Mouse (Mus musculus): ENCODE results near the gene Axin2.
A peak's percentile ranks its signal among the peaks of the same experiment; 100 is the strongest.

Axin2 gene

DNA sequence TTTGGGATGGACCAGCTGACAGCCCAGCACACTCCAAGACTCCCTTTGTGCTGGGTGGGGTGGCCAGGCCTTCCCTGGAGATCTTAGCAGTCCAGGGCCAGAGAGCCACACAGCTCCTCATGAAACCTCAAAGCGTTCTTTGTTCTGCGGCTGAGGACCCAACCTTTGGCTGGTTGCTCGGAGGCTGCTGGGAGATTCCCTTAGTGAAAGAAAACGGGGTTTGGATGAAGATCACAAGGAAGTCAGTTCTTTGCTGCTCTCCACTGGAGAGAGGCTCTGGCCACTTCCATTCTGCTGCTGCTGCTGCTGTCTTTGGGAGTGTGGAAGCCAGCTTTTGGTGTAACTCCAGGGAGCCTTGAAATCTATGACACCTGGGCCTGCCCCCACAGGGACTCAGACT is 53.3 kb downstream of the Axin2 start:
- no peak for DNase-seq (ENCODE audit: low spot score in 2 of 2)

DNA sequence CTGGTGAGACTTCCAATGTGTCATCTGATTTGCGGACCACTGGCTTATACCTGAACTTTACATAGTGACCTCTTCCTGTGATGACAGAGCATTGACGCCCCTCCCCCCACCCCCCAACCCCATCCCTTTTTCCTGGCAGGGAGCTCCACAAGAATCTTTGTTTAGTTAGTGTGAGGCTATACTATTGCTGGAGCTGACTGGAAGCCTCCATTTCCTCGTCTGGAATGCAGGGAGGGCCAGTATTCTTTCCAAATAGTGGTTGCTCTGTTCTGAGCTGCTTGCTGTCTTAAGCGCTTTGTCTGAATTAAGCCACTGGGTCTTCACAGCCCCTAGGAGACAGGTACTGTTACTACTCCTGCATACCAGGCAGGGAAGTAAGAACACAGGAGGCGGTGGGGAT is 53.7 kb downstream of the Axin2 start:
- no peak for DNase-seq (ENCODE audit: low spot score in 2 of 2)

DNA sequence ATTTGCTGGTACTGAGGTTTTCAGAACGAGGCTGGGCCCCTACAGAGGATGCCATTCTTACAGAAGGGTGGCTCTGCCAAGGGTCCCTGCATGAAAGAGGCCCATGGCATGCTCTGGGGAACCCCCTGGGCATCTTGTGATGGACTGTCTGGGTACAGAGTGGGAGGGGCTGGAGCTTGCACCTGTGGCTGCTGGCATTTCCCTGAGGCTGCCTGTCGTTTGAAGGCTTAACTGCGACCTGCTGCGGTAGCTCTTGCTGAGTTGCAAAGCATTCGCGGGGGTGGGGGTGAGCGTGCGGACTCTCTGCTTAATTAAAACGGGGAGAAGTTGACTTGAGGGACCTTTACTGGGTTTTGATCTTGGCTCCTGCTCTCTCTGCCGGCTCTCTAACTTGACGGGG is 55.4 kb downstream of the Axin2 start:
- no peak for DNase-seq (ENCODE audit: low spot score in 2 of 2)

DNA sequence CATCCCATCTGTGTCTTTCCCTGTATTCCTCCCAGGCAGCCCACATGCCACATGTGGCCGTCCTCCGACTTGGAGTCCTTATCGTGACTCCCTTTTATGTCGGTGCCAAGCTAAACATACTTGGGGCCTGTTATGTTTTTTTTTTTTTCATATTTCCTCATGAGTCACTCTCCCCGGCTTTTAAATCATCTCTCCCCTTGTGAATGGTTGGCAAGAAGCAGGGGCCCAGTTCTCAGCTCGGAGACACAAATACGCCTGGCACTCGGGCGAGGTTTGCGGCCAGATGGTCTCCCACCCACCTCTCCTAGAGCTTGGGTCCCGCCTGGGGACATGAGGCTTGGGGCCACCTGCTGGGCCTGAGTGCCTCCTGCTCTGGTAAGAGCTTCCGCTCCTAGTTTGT is 60.4 kb downstream of the Axin2 start:
- DNase-seq (ENCODE audit: low spot score in 2 of 2), result peak in 1 of 2 experiments; percentile 25

DNA sequence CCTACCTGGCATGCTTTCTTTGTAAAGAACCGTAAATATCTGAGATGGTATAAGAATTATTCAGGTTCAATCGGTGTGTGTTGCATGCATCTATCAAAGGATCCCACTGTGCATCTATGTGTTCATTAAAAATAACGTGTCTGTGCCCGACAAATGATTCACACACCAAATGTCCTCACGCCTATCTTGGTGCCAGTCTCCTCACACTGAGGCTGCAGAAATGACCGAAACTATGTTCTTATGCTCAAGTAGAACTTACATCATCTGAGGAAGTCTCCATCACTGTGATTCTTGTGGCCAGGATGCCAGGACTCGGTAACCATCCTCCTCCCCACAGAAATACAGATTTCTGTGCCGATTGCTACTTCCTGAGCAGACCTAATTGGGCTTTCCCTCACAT is 60.9 kb downstream of the Axin2 start:
- DNase-seq (ENCODE audit: low spot score in 2 of 2), result no peak

DNA sequence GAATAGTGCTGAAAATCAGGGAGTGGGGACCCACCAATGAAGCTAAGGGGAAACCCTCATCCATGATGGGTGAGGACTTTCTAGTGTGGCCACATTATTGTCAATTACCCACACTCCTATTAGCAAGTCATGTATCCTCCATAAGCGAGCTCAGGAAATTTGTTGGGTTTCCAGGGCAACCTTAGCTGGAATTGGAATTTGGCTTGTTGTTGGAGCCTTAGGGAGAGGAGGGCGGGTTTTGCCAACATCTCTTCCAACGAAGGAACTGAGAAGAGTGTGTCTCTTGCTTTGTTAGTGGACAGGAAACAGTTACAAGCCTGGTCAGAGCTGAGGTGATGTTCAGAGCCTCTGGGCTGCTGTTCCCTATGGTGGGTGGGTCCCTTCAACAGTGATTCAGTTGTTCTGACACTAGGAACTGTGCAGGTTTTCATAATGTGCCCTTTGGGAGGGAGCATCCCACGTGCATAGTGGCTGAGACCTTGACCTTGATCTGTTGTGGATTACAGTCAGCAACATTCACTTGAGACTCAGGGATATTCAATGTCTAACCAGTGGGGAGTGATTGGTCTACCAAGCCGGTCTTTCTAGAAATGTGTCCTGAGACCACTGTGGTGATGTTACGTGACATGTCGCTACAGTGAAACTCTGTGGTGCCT is 63.4 kb downstream of the Axin2 start:
- no peak for DNase-seq (ENCODE audit: low spot score in 2 of 2)

DNA sequence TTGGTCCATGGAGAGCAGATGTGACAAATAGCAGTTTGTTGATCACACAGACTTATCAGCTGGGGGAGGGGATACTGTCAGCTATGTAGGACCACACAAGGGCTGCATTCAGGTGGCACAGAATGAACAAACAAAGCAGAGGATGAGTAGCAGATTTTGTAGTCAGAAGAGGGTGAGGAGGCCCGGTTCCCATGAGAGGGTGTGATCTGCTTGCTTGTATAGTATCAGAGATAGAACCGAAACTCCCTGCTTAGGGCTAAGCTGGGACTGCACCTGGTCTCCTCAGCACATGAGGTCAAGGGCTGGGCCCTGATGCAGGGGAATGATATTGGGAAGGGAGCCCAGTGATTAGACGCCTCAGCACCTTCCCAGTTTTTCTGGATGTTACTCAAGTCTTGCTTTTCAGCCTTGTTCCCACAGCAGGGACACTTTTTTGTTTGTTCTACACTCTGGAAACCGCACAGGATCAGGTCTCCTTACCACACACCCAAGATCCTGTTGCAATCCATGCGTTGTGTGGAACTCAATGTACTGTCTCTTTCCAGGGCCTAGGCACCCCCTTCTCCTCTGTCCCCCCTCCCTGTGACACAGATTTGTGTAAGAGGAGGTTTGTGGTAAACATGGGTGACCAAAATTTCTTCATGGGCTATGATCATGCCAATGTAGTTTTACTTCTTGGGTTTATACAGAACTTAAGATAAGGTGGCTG is 64.7 kb downstream of the Axin2 start:
- no peak for DNase-seq (ENCODE audit: low spot score in 2 of 2)

DNA sequence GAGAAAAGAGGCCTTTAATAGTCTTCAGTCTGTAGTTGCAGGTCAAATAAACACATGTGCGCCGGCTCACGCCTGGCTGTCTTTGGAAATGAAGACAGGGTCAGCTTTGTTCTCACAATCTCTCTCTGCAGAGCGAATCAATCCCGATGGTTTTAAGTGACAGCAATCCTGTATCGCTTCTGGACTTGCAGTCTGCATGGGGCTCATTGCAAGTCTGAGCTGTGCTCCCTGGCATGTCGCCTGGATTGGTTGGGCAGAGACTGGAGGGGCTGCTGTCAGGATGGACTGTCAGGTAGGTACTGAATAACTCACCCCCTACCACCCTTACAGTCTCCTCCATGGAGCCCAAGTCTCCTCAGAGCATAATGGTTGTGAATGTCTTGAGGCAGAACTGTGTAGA is 65.7 kb downstream of the Axin2 start:
- no peak for DNase-seq (ENCODE audit: low spot score in 2 of 2)

DNA sequence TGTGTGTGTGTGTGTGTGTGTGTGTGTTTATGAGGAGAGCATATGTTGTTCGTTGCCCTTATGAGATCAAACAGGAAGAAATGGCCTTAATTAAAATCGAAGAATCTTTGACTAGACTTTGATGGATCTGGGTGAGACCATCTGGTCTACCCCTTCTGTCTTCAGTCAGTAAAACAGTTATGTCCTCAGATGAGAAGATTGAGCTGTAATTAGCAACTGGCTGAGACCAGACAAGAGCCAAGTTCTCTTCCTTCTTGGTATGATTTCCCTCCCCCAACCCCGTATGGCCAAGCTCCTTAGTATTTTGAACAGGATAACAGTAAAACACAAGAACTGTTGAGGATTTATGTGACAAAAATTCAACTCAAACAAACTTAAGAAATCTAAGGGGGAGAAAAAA is 67.1 kb downstream of the Axin2 start:
- no peak for DNase-seq (ENCODE audit: low spot score in 2 of 2)

DNA sequence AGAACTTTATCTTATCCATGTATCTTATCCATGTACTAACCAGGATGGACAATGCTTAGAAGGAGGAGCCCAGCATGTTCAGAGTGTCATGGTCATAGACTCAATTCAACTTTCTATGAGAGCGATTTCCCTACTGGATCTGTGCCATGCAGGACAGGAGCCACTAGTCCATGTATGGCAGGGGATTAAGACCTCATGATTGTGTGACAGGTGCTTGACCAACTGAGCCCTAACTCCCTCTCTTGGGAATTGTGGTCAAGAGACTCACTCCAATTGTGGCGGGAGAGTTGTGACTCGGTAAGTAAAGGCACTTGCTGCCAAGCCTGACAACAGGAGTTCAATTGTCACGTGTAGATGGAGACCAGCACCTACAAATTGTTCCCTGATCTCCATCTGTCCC is 67.6 kb downstream of the Axin2 start:
- no peak for DNase-seq (ENCODE audit: low spot score in 2 of 2)

DNA sequence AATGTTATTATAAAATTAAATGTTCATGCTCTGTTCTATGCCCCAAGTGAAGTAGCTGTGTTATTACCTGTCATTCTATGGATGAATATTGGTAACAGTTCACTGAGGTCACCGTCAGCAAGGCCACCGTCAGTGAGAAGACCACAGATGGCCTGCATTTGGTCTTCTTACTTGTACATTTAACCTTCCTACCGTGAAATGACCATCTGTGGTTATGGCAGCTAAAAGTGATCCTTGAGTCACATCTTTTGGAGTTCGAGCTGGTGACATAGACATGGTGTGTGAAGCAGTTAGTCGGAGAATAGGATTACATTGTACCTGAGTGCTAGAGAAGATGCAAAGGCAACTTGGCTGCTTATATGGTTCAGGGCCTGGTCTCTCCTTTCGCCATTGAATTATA is 68.1 kb downstream of the Axin2 start:
- DNase-seq (ENCODE audit: low spot score in 2 of 2), result no peak

DNA sequence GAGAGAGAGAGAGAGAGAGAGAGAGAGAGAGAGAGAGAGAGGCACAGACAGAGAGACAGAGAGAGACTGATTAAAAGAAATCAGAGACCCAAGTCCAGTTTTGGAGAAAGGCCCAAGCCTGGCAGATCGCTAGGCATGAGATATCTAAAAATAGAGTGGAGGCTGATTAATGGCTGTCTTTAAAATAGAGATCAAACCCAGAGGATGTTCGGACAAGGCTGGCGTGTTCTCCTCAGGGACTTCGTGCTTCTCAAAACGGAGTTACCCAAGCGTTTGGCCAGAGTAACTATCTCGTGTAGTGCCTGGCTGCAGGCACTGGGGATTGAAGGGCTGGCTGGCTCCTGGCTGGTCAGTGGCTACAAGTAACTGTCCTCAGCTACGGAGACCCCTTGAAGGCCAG is 69.8 kb downstream of the Axin2 start:
- no peak for DNase-seq (ENCODE audit: low spot score in 2 of 2)

DNA sequence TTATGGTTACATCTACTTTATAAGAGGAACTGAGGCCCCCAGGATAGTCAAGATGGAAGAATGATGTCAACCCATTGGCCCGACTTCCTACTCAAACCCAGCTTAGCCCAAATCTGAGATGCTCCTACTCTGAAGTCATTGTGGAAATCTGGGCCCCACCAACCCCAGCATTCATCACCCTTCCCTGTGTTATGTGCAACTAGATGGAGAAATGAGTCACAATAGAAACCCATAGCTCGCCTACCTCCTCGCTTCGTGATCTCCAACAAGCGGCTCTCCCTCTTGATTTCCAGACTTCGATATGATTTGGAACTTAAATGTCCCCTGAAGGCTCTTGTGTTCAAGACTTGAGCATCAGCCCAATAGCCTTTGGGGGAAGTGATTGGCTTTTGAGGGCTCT is 73.3 kb downstream of the Axin2 start:
- no peak for DNase-seq (ENCODE audit: low spot score in 2 of 2)

DNA sequence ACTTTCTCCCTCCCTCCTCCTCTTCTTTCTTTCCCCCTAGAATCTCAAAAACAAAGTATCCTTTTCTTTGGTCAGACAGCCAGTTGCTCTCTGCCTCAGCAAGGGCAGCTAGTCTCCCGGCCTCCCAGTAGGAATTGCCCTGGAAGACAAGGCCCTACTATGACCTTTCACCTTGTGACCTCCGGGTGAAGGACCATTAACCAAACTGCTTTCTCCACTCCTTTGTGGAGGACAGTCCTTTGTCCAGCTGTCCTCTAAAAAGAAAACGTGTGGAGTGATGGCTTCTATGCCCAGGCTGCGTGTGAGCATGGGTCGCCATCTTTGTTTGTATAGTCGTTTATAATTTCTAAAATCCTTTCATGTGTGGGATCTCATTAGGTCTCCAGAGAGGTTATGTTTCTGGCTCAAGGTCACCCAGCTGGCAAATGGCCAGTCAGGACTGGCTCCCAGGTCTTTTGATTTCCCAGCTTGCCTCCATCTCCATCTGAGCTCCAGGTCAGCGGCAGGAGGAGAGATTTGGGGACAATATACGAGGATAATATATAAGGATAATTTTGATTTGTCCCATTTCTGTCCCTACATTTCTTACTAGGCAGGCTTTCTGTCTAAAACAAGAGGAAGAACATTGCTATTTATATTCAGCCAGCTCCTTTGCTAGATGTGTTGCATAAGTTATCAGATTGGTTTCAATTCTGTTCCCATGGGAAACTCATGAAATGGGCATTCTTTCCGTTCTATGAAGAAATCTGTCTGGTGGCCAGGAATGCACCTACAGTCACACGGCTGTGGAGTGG is 75.2 kb downstream of the Axin2 start:
- DNase-seq (ENCODE audit: low spot score in 2 of 2), result no peak

DNA sequence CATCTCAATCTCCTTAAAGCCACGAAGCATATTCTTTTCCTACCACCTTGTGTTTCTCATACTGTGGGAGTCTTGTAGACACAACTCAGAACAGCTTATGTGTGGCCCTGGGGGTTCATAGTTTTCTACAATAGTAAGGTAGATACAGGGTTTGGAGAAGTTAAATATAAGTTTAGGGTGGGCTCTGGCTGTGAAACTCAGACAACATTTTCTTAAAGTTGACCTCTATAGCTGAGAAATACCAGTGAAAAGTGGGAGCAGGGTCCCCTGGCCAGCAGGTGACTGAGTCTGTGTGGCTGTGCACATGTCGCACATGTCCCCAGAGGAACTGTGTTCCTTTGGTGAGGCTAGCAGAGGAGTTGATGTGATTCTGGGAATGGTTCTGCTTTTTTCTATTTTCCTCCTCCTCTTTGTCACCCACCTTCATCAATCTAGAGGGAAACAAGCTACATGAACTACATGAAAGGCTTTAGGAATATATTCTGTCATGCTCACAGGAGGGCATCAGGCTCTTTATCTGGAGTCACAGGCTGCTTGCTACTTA is 75.9 kb downstream of the Axin2 start:
- DNase-seq (ENCODE audit: low spot score in 2 of 2), result no peak

DNA sequence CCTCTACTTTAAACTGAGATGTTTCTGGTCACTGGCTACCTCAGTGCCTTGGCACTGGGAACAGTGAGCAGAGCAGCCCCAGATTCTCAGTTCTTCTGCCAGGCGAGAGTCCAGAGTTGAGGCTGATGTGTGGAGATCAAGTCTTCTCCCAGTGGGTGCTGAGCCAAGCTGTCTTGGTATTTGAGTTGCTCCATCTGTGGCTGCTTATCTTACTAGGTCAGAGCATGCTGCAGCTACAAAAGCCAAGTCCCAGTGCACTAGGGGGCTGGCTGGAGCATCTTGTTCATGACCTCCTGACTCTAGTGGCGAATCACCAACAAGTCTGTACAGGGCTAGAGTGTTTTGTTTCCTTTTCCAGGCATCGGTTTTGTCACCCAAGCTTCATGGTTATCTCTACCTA is 77.7 kb downstream of the Axin2 start:
- peak in 1 of 2 experiments; percentile 25 for DNase-seq (ENCODE audit: low spot score in 2 of 2)
